7 mouse cellular contexts compared by ENCODE assay signal in genomic region chr5:21732930-21733329, GRCm38 (mm10). TPM values are rescaled to one million over a fixed set of nuclear protein-coding genes. Genes with fewer than 3 reads are reported as not detected.
DNase-seq lines count a peak whose midpoint lies in the region; ATAC-seq and TF ChIP-seq lines count a peak whose summit lies in the region.

No protein-coding gene starts in this region.

- no peak for ATAC-seq in intestine, postnatal 0 days
- ATAC-seq in neural tube, embryonic 11.5 days (ENCODE audit: insufficient read depth, low FRiP score, low TSS enrichment), result peak; percentile 94

- no peaks in the 10 kb centered on the region for H3K36me3 ChIP-seq in intestine, postnatal 0 days (ENCODE audit: control insufficient read depth, insufficient read depth)
- no peaks in the 10 kb centered on the region for H3K36me3 ChIP-seq in neural tube, embryonic 11.5 days (ENCODE audit: control insufficient read depth, insufficient read depth, low read length)

- H3K27ac ChIP-seq in intestine, postnatal 0 days (ENCODE audit: low read depth, low read length), result no peak overlapping the region
- peak overlapping the region; percentile 85 for H3K27ac ChIP-seq in neural tube, embryonic 11.5 days (ENCODE audit: low read depth, low read length)

- no peak overlapping the region for H3K4me2 ChIP-seq in intestine, postnatal 0 days (replicated peaks; ENCODE audit: low read depth)
- H3K4me2 ChIP-seq in neural tube, embryonic 11.5 days (ENCODE audit: low read depth), result no peak overlapping the region

- 32% methylated on average over 8 of the region's 8 CpGs for WGBS in intestine, postnatal 0 days
- WGBS in neural tube, embryonic 11.5 days, result 32% methylated on average over 8 of the region's 8 CpGs

- peak; percentile 50 to 69 for DNase-seq in adrenal gland, adult 18-20 months (ENCODE audit: low spot score in 2 of 2)
- peak; percentile 51 to 61 for DNase-seq in cerebellum, postnatal 25 days
- peak; percentile 81 to 93 for DNase-seq in frontal cortex, postnatal 36 days (ENCODE audit: low spot score in 2 of 2)
- peak; percentile 76 to 93 for DNase-seq in left cerebral cortex, adult 9 months (ENCODE audit: low spot score in 2 of 2)
- DNase-seq in neural tube, embryonic 11.5 days (ENCODE audit: low spot score), result peak; percentile 85
- DNase-seq in T-cell, adult 2 months (ENCODE audit: low spot score), result no peak

- H3K9me3 ChIP-seq in intestine, postnatal 0 days (ENCODE audit: control insufficient read depth), result no peaks in the 10 kb centered on the region
- no peaks in the 10 kb centered on the region for H3K9me3 ChIP-seq in neural tube, embryonic 11.5 days (ENCODE audit: control insufficient read depth, low read length)

- H3K4me3 ChIP-seq in intestine, postnatal 0 days (ENCODE audit: low read depth, low read length), result no peak overlapping the region
- H3K4me3 ChIP-seq in neural tube, embryonic 11.5 days (ENCODE audit: low read depth, low read length), result no peak overlapping the region

- peak; percentile 80 for TF ChIP-seq CTCF in intestine, postnatal 0 days (IDR thresholded peaks at IDR 0.05; ENCODE audit: low read depth)

- H3K4me1 ChIP-seq in intestine, postnatal 0 days (replicated peaks; ENCODE audit: control insufficient read depth, insufficient read depth, low read length), result peaks cover 3% of the 10 kb centered on the region; the same call in 1 of the 2 replicates
- peaks cover 4% of the 10 kb centered on the region for H3K4me1 ChIP-seq in neural tube, embryonic 11.5 days (ENCODE audit: control insufficient read depth, insufficient read depth, low read length)

- no peak overlapping the region for H3K9ac ChIP-seq in intestine, postnatal 0 days (ENCODE audit: low read depth, low read length)
- H3K9ac ChIP-seq in neural tube, embryonic 11.5 days (ENCODE audit: low read length), result no peak overlapping the region

- no peaks in the 10 kb centered on the region for H3K27me3 ChIP-seq in intestine, postnatal 0 days (replicated peaks; ENCODE audit: control insufficient read depth, insufficient read depth, low read length)
- H3K27me3 ChIP-seq in neural tube, embryonic 11.5 days (ENCODE audit: control insufficient read depth, insufficient read depth, low read length), result no peaks in the 10 kb centered on the region

RNA-seq across cellular contexts. Expression of gene Pmpcb, which starts 4.0 kb away (rescaled TPM):
- 100 to 1,000 TPM; 262 to 276 TPM for total RNA-seq in adrenal gland, adult 18-20 months (2021)
- 68.9 and 70.0 TPM in 2 replicates for polyA plus RNA-seq in intestine, postnatal 0 days (2015; fragmentation: Nextera tagmentation; extraction: Ambion mirVana)
- polyA plus RNA-seq in neural tube, embryonic 11.5 days (2014; fragmentation: Nextera tagmentation; extraction: Ambion mirVana), result 96.1 and 103 TPM in 2 replicates

RNA-seq across cellular contexts. Expression of gene Napepld, which starts 31.7 kb away (rescaled TPM):
- 10 to 100 TPM in 1 of 2 experiments, 1 to 10 TPM in 1; 9.8 to 26.2 TPM for total RNA-seq in adrenal gland, adult 18-20 months (2021)
- polyA plus RNA-seq in intestine, postnatal 0 days (2015; fragmentation: Nextera tagmentation; extraction: Ambion mirVana), result 2.1 and 2.3 TPM in 2 replicates
- polyA plus RNA-seq in neural tube, embryonic 11.5 days (2014; fragmentation: Nextera tagmentation; extraction: Ambion mirVana), result 8.7 and 8.8 TPM in 2 replicates

RNA-seq across cellular contexts. Expression of gene Dnajc2, which starts 52.1 kb away (rescaled TPM):
- total RNA-seq in adrenal gland, adult 18-20 months (2021), result 10 to 100 TPM; 28.2 to 30.0 TPM
- polyA plus RNA-seq in intestine, postnatal 0 days (2015; fragmentation: Nextera tagmentation; extraction: Ambion mirVana), result 44.5 and 48.1 TPM in 2 replicates
- 91.2 and 92.4 TPM in 2 replicates for polyA plus RNA-seq in neural tube, embryonic 11.5 days (2014; fragmentation: Nextera tagmentation; extraction: Ambion mirVana)

RNA-seq across cellular contexts. Expression of gene Psmc2, which starts 52.2 kb away (rescaled TPM):
- total RNA-seq in adrenal gland, adult 18-20 months (2021), result 100 to 1,000 TPM; 144 to 150 TPM
- 96.0 and 99.6 TPM in 2 replicates for polyA plus RNA-seq in intestine, postnatal 0 days (2015; fragmentation: Nextera tagmentation; extraction: Ambion mirVana)
- polyA plus RNA-seq in neural tube, embryonic 11.5 days (2014; fragmentation: Nextera tagmentation; extraction: Ambion mirVana), result 245 and 260 TPM in 2 replicates
